Mouse (Mus musculus): ENCODE data around the gene Plpp3.
A peak's percentile ranks its signal among the peaks of the same experiment; 100 is the strongest.

Gene Plpp3

GRCm38 (mm10) chr4:105162014-105162413 is 4.9 kb downstream of the Plpp3 start:
- Histone ChIP-seq H3K9me3 (ENCODE audit: low read length) (no peaks in the 10 kb centered on the region), H3K36me3 (ENCODE audit: insufficient read depth, low read length) (0 out of 2 replicates have a peak, but pooled peaks cover 4% of the 10 kb centered on the region), H3K27me3 (ENCODE audit: insufficient read depth, low read length) (0 out of 2 replicates have a peak, but pooled peaks cover 5% of the 10 kb centered on the region), H3K4me1 (replicated peaks; ENCODE audit: low read depth, low read length) (peaks cover 67% of the 10 kb centered on the region), H3K4me3 (replicated peaks; ENCODE audit: low read length) (no peak overlapping the region)
- TF ChIP-seq NANOG (IDR thresholded peaks at IDR 0.05; ENCODE audit: borderline replicate concordance, low read length) (no peak), CTCF (conservative IDR thresholded peaks at IDR 0.05; ENCODE audit: low read length) (no peak), POU5F1 (IDR thresholded peaks at IDR 0.05; ENCODE audit: borderline replicate concordance, low read length) (no peak)

- H3K4me1 ChIP-seq (replicated peaks; ENCODE audit: low read depth, low read length), result peaks cover 73% of the 10 kb centered on the region
- H3K4me3 ChIP-seq (replicated peaks; ENCODE audit: low read length), result no peak overlapping the region
- 0 out of 2 replicates have a peak, but pooled peaks cover 5% of the 10 kb centered on the region for H3K27me3 ChIP-seq (ENCODE audit: insufficient read depth, low read length)
- TF ChIP-seq POU5F1 (IDR thresholded peaks at IDR 0.05; ENCODE audit: borderline replicate concordance, low read length) (no peak), NANOG (IDR thresholded peaks at IDR 0.05; ENCODE audit: borderline replicate concordance, low read length) (no peak), CTCF (conservative IDR thresholded peaks at IDR 0.05; ENCODE audit: low read length) (no peak)
- peaks cover 2% of the 10 kb centered on the region; the same call in 1 of the 2 replicates for H3K9me3 ChIP-seq (ENCODE audit: low read length)
- 0 out of 2 replicates have a peak, but pooled peaks cover 4% of the 10 kb centered on the region for H3K36me3 ChIP-seq (ENCODE audit: insufficient read depth, low read length)
These were observed 5.5 kb downstream of the Plpp3 start for GRCm38 (mm10) chr4:105162676-105163075.

DNA sequence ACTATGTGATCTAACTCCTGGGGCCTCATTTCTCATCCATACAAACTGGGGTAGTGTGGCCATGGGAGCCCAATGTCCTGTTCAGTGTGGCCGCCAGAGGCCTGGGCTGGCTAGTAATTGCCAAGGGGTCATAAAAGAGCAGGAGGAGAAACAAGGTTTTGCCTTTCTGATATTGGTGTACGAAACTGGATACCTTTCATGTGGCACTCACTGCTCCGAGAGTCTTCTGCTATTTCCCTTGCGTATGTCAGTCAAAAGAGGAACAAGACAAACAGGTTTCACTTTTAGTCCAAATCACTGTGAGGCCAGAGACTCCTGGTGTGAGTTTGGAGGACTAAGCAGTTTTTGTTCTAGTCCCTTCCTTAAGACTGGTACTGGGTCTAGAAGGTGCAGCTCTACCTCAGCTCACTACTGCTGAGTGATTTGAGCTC is 6.8 kb downstream of the Plpp3 start:
- no peak overlapping the region for H3K4me3 ChIP-seq (replicated peaks; ENCODE audit: low read length)
- no peak for TF ChIP-seq CTCF (conservative IDR thresholded peaks at IDR 0.05; ENCODE audit: low read length)
- no peak for TF ChIP-seq POU5F1 (IDR thresholded peaks at IDR 0.05; ENCODE audit: borderline replicate concordance, low read length)
- TF ChIP-seq NANOG (IDR thresholded peaks at IDR 0.05; ENCODE audit: borderline replicate concordance, low read length), result no peak
- H3K4me1 ChIP-seq (replicated peaks; ENCODE audit: low read depth, low read length), result peaks cover 79% of the 10 kb centered on the region
- 0 out of 2 replicates have a peak, but pooled peaks cover 4% of the 10 kb centered on the region for H3K36me3 ChIP-seq (ENCODE audit: insufficient read depth, low read length)
- H3K9me3 ChIP-seq (ENCODE audit: low read length), result peaks cover 7% of the 10 kb centered on the region; the same call in 1 of the 2 replicates
- H3K27me3 ChIP-seq (ENCODE audit: insufficient read depth, low read length), result 0 out of 2 replicates have a peak, but pooled peaks cover 5% of the 10 kb centered on the region

DNA sequence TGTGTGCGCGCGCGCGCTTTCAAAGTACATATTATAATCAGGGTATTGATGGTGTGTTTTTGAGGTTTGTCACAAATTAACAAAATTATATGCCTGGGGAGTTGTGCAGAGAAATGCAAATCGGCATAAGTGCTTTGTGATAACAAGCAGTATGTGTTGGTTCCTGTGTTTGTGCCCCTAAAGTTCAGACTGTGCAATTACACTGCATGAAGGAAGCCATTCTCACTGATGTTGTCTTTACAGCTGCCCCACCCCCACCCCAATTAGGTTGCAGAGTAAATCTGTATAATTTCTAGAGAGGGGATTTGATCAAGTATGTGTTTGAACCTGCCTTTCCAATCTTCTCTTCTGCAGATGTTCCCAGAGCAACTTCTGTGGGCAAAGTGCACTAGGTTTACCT is 7.8 kb downstream of the Plpp3 start:
- H3K4me1 ChIP-seq (replicated peaks; ENCODE audit: low read depth, low read length), result peaks cover 79% of the 10 kb centered on the region
- H3K27me3 ChIP-seq (ENCODE audit: insufficient read depth, low read length), result 0 out of 2 replicates have a peak, but pooled peaks cover 5% of the 10 kb centered on the region
- TF ChIP-seq NANOG (IDR thresholded peaks at IDR 0.05; ENCODE audit: borderline replicate concordance, low read length) (no peak), POU5F1 (IDR thresholded peaks at IDR 0.05; ENCODE audit: borderline replicate concordance, low read length) (no peak), CTCF (conservative IDR thresholded peaks at IDR 0.05; ENCODE audit: low read length) (no peak; the same call in 1 of the 2 replicates)
- H3K9me3 ChIP-seq (ENCODE audit: low read length), result peaks cover 7% of the 10 kb centered on the region; the same call in 1 of the 2 replicates
- 0 out of 2 replicates have a peak, but pooled peaks cover 4% of the 10 kb centered on the region for H3K36me3 ChIP-seq (ENCODE audit: insufficient read depth, low read length)
- H3K4me3 ChIP-seq (replicated peaks; ENCODE audit: low read length), result no peak overlapping the region

DNA sequence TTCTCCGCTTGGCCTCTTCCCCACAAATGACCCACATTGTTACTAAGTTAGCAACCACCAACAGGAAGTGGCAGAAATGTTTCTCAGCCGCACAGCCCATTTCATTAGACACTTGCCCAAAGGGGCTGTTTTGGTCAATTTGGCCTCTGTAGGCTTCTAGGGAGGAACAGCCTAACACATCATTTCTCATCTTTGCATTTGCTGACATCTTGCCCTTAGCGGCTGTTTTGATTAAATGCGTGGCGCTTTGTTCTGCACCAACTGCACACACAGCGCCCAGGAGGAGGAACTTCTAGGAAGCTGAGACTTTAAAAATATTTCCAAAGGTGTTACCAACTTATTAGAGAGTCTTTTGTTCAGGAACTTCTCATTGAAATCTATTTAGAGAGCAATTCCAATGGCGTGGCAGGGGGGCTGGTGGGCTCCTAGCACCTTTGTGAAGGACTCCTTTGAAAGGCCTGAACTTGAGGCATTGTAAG is 12.0 kb downstream of the Plpp3 start:
- no peaks in the 10 kb centered on the region for H3K36me3 ChIP-seq (ENCODE audit: insufficient read depth, low read length)
- H3K9me3 ChIP-seq (ENCODE audit: low read length), result peaks cover 7% of the 10 kb centered on the region; the same call in 1 of the 2 replicates
- TF ChIP-seq NANOG (IDR thresholded peaks at IDR 0.05; ENCODE audit: borderline replicate concordance, low read length) (0 out of 2 replicates have a peak, but pooled peaks have one; percentile 37), POU5F1 (IDR thresholded peaks at IDR 0.05; ENCODE audit: borderline replicate concordance, low read length) (no peak), CTCF (conservative IDR thresholded peaks at IDR 0.05; ENCODE audit: low read length) (no peak)
- H3K27me3 ChIP-seq (ENCODE audit: insufficient read depth, low read length), result no peaks in the 10 kb centered on the region
- peaks cover 69% of the 10 kb centered on the region for H3K4me1 ChIP-seq (replicated peaks; ENCODE audit: low read depth, low read length)
- 0 out of 2 replicates have a peak overlapping the region, but pooled peaks have one; percentile 23 for H3K4me3 ChIP-seq (replicated peaks; ENCODE audit: low read length)

- TF ChIP-seq CTCF (conservative IDR thresholded peaks at IDR 0.05; ENCODE audit: low read length) (no peak), NANOG (IDR thresholded peaks at IDR 0.05; ENCODE audit: borderline replicate concordance, low read length) (no peak), POU5F1 (IDR thresholded peaks at IDR 0.05; ENCODE audit: borderline replicate concordance, low read length) (no peak)
- H3K4me3 ChIP-seq (replicated peaks; ENCODE audit: low read length), result peak overlapping the region; percentile 52
- H3K27me3 ChIP-seq (ENCODE audit: insufficient read depth, low read length), result no peaks in the 10 kb centered on the region
These were observed 13.0 kb downstream of the Plpp3 start for GRCm38 (mm10) chr4:105169826-105170810.

GRCm38 (mm10) chr4:105170811-105171401 is 13.8 kb downstream of the Plpp3 start:
- H3K9me3 ChIP-seq (ENCODE audit: low read length), result peaks cover 7% of the 10 kb centered on the region; the same call in 1 of the 2 replicates
- no peaks in the 10 kb centered on the region for H3K27me3 ChIP-seq (ENCODE audit: insufficient read depth, low read length)
- TF ChIP-seq CTCF (conservative IDR thresholded peaks at IDR 0.05; ENCODE audit: low read length), result no peak
- no peak for TF ChIP-seq POU5F1 (IDR thresholded peaks at IDR 0.05; ENCODE audit: borderline replicate concordance, low read length)
- TF ChIP-seq NANOG (IDR thresholded peaks at IDR 0.05; ENCODE audit: borderline replicate concordance, low read length), result no peak
- H3K4me1 ChIP-seq (replicated peaks; ENCODE audit: low read depth, low read length), result peaks cover 65% of the 10 kb centered on the region
- H3K4me3 ChIP-seq (replicated peaks; ENCODE audit: low read length), result peak overlapping the region; percentile 52
- H3K36me3 ChIP-seq (ENCODE audit: insufficient read depth, low read length), result no peaks in the 10 kb centered on the region

More at GRCm38 (mm10) chr4:105169826-105170810, 13.0 kb downstream of the Plpp3 start:
- Histone ChIP-seq H3K4me1 (replicated peaks; ENCODE audit: low read depth, low read length) (peaks cover 64% of the 10 kb centered on the region), H3K36me3 (ENCODE audit: insufficient read depth, low read length) (no peaks in the 10 kb centered on the region), H3K9me3 (ENCODE audit: low read length) (peaks cover 7% of the 10 kb centered on the region; the same call in 1 of the 2 replicates)
